Mouse (Mus musculus): ENCODE data around the gene Sync. TPM values are rescaled to one million over a fixed set of nuclear protein-coding genes. Genes with fewer than 3 reads are reported as not detected.

The Sync gene
- total RNA-seq, 1 experiment: 2.1 TPM

GRCm38 (mm10) chr4:129350644-129351043 is 63.2 kb downstream of the Sync start:
- Histone ChIP-seq H3K9me3 (ENCODE audit: control insufficient read depth, insufficient read depth, low read depth, low read length) (no peaks in the 10 kb centered on the region), H3K27ac (ENCODE audit: insufficient read depth, low read depth, low read length, poor library complexity, severe bottlenecking) (no peak overlapping the region), H3K4me1 (ENCODE audit: control insufficient read depth in 2 of 2, insufficient read depth in 2 of 2, low read length in 2 of 2, poor library complexity in 1 of 2) (peaks cover 0 to 2% of the 10 kb centered on the region in 2 experiments; a peak in 1 of 4 replicates), H3K9ac (ENCODE audit: insufficient read depth, low read depth, low read length, poor library complexity, severe bottlenecking) (no peak overlapping the region), H3K36me3 (ENCODE audit: control insufficient read depth, insufficient read depth, low read length, poor library complexity, severe bottlenecking) (peaks cover 21% of the 10 kb centered on the region), H3K4me3 (ENCODE audit: insufficient read depth in 1 of 2, low read depth in 1 of 2, low read length in 2 of 2, poor library complexity in 1 of 2, severe bottlenecking in 1 of 2) (no peak overlapping the region)
- in situ Hi-C loops (cut with MboI; ENCODE audit: low sequenced_read_pairs in 2 of 2, unreplicated experiment in 2 of 2): loop anchor here (5.0 to 10.0 kb wide), 2 partner anchors 104 to 107 kb away; no protein-coding TSS in a partner anchor
- TF ChIP-seq ZC3H11A (IDR thresholded peaks at IDR 0.05; ENCODE audit: borderline replicate concordance, low read depth, low read length) (no peak), CHD2 (IDR thresholded peaks at IDR 0.05; ENCODE audit: low read depth, low read length) (no peak), ZNF384 (IDR thresholded peaks at IDR 0.05; ENCODE audit: low read depth, low read length) (no peak), HCFC1 (IDR thresholded peaks at IDR 0.05; ENCODE audit: borderline replicate concordance, insufficient read depth, low read length) (no peak), MAFK (IDR thresholded peaks at IDR 0.05; ENCODE audit: insufficient read depth, low read depth, low read length) (no peak)
- no peak for DNase-seq (ENCODE audit: low read depth, low spot score)

GRCm38 (mm10) chr4:129351111-129351510 is 63.7 kb downstream of the Sync start:
- TF ChIP-seq MAFK (IDR thresholded peaks at IDR 0.05; ENCODE audit: insufficient read depth, low read depth, low read length): no peak
- TF ChIP-seq ZC3H11A (IDR thresholded peaks at IDR 0.05; ENCODE audit: borderline replicate concordance, low read depth, low read length): no peak
- no peak for TF ChIP-seq HCFC1 (IDR thresholded peaks at IDR 0.05; ENCODE audit: borderline replicate concordance, insufficient read depth, low read length)
- TF ChIP-seq ZNF384 (IDR thresholded peaks at IDR 0.05; ENCODE audit: low read depth, low read length): no peak
- no peak for TF ChIP-seq CHD2 (IDR thresholded peaks at IDR 0.05; ENCODE audit: low read depth, low read length)
- no peaks in the 10 kb centered on the region for H3K9me3 ChIP-seq (ENCODE audit: control insufficient read depth, insufficient read depth, low read depth, low read length)
- H3K27ac ChIP-seq (ENCODE audit: insufficient read depth, low read depth, low read length, poor library complexity, severe bottlenecking): no peak overlapping the region
- H3K4me3 ChIP-seq (ENCODE audit: insufficient read depth in 1 of 2, low read depth in 1 of 2, low read length in 2 of 2, poor library complexity in 1 of 2, severe bottlenecking in 1 of 2): no peak overlapping the region
- in situ Hi-C loops (cut with MboI; ENCODE audit: low sequenced_read_pairs in 2 of 2, unreplicated experiment in 2 of 2): loop anchor here (5.0 to 10.0 kb wide), 2 partner anchors 104 to 106 kb away; no protein-coding TSS in a partner anchor
- peaks cover 0 to 2% of the 10 kb centered on the region in 2 experiments; a peak in 1 of 4 replicates for H3K4me1 ChIP-seq (ENCODE audit: control insufficient read depth in 2 of 2, insufficient read depth in 2 of 2, low read length in 2 of 2, poor library complexity in 1 of 2)
- no peak overlapping the region for H3K9ac ChIP-seq (ENCODE audit: insufficient read depth, low read depth, low read length, poor library complexity, severe bottlenecking)
- no peak for DNase-seq (ENCODE audit: low read depth, low spot score)
- H3K36me3 ChIP-seq (ENCODE audit: control insufficient read depth, insufficient read depth, low read length, poor library complexity, severe bottlenecking): peaks cover 24% of the 10 kb centered on the region

GRCm38 (mm10) chr4:129353176-129353575 is 65.8 kb downstream of the Sync start:
- peak overlapping the region; percentile 67; the same call in 1 of the 2 replicates for H3K9ac ChIP-seq (ENCODE audit: insufficient read depth, low read depth, low read length, poor library complexity, severe bottlenecking)
- TF ChIP-seq ZC3H11A (IDR thresholded peaks at IDR 0.05; ENCODE audit: borderline replicate concordance, low read depth, low read length): no peak
- no peak for TF ChIP-seq HCFC1 (IDR thresholded peaks at IDR 0.05; ENCODE audit: borderline replicate concordance, insufficient read depth, low read length)
- TF ChIP-seq MAFK (IDR thresholded peaks at IDR 0.05; ENCODE audit: insufficient read depth, low read depth, low read length): no peak
- TF ChIP-seq ZNF384 (IDR thresholded peaks at IDR 0.05; ENCODE audit: low read depth, low read length): no peak
- no peak for TF ChIP-seq CHD2 (IDR thresholded peaks at IDR 0.05; ENCODE audit: low read depth, low read length)
- no peaks in the 10 kb centered on the region for H3K9me3 ChIP-seq (ENCODE audit: control insufficient read depth, insufficient read depth, low read depth, low read length)

GRCm38 (mm10) chr4:129354236-129354635 is 66.8 kb downstream of the Sync start:
- Histone ChIP-seq H3K9ac (ENCODE audit: insufficient read depth, low read depth, low read length, poor library complexity, severe bottlenecking) (no peak overlapping the region), H3K36me3 (ENCODE audit: control insufficient read depth, insufficient read depth, low read length, poor library complexity, severe bottlenecking) (peaks cover 33% of the 10 kb centered on the region), H3K4me3 (ENCODE audit: insufficient read depth in 1 of 2, low read depth in 1 of 2, low read length in 2 of 2, poor library complexity in 1 of 2, severe bottlenecking in 1 of 2) (no peak overlapping the region), H3K27ac (ENCODE audit: insufficient read depth, low read depth, low read length, poor library complexity, severe bottlenecking) (no peak overlapping the region), H3K4me1 (ENCODE audit: control insufficient read depth in 2 of 2, insufficient read depth in 2 of 2, low read length in 2 of 2, poor library complexity in 1 of 2) (peaks cover 0 to 2% of the 10 kb centered on the region in 2 experiments; a peak in 1 of 4 replicates), H3K9me3 (ENCODE audit: control insufficient read depth, insufficient read depth, low read depth, low read length) (no peaks in the 10 kb centered on the region)
- in situ Hi-C loops (cut with MboI; ENCODE audit: low sequenced_read_pairs in 2 of 2, unreplicated experiment in 2 of 2): loop anchor here (5.0 to 10.0 kb wide), 2 partner anchors 101 to 103 kb away; no protein-coding TSS in a partner anchor
- TF ChIP-seq HCFC1 (IDR thresholded peaks at IDR 0.05; ENCODE audit: borderline replicate concordance, insufficient read depth, low read length) (no peak), CHD2 (IDR thresholded peaks at IDR 0.05; ENCODE audit: low read depth, low read length) (no peak), ZC3H11A (IDR thresholded peaks at IDR 0.05; ENCODE audit: borderline replicate concordance, low read depth, low read length) (no peak), ZNF384 (IDR thresholded peaks at IDR 0.05; ENCODE audit: low read depth, low read length) (no peak), MAFK (IDR thresholded peaks at IDR 0.05; ENCODE audit: insufficient read depth, low read depth, low read length) (no peak)
- no peak for DNase-seq (ENCODE audit: low read depth, low spot score)

More at GRCm38 (mm10) chr4:129353176-129353575, 65.8 kb downstream of the Sync start:
- no peak for DNase-seq (ENCODE audit: low read depth, low spot score)
- H3K36me3 ChIP-seq (ENCODE audit: control insufficient read depth, insufficient read depth, low read length, poor library complexity, severe bottlenecking): peaks cover 30% of the 10 kb centered on the region
- no peak overlapping the region; the same call in 1 of the 2 replicates for H3K27ac ChIP-seq (ENCODE audit: insufficient read depth, low read depth, low read length, poor library complexity, severe bottlenecking)
- H3K4me3 ChIP-seq (ENCODE audit: insufficient read depth in 1 of 2, low read depth in 1 of 2, low read length in 2 of 2, poor library complexity in 1 of 2, severe bottlenecking in 1 of 2): peak overlapping the region; percentile 34 to 56
- in situ Hi-C loops (cut with MboI; ENCODE audit: low sequenced_read_pairs in 2 of 2, unreplicated experiment in 2 of 2): loop anchor here (5.0 to 10.0 kb wide), 2 partner anchors 102 to 104 kb away; no protein-coding TSS in a partner anchor
- H3K4me1 ChIP-seq (ENCODE audit: control insufficient read depth in 2 of 2, insufficient read depth in 2 of 2, low read length in 2 of 2, poor library complexity in 1 of 2): peaks cover 0 to 2% of the 10 kb centered on the region in 2 experiments; a peak in 1 of 4 replicates
